Mouse (Mus musculus) intestine, postnatal 0 days (tissue): ENCODE results near the gene Med12l. TPM values are rescaled to one million over a fixed set of nuclear protein-coding genes. Genes with fewer than 3 reads are reported as not detected.
"Not testable (repeated sequence)": the region's sequence is repeated elsewhere in the genome, so short reads cannot be mapped to it uniquely, and the experiment has no call there.

Source experiments
- ATAC-seq: fragments of 200-750 bp; cut with Nextera tagmentation; 2 replicates; pipeline ENCODE4 v1.8.0; 2017; ENCODE audit warnings: mild to moderate bottlenecking, moderate TSS enrichment, moderate library complexity
- H3K27ac ChIP-seq: fragments of 300-500 bp; sonication (generic); 2 replicates; pipeline ENCODE4 v1.5.1; 2014; ENCODE audit warnings: mild to moderate bottlenecking, low read depth, low read length, moderate library complexity
- H3K27me3 ChIP-seq: fragments of 300-500 bp; sonication (generic); replicated peaks from 2 replicates; pipeline ENCODE4 v1.6.1; 2014; ENCODE audit warnings: low read length, mixed read lengths; ENCODE audit not compliant: control insufficient read depth, insufficient read depth
- H3K36me3 ChIP-seq: fragments of 300-500 bp; sonication (generic); 2 replicates; pipeline ENCODE4 v1.6.1; 2014; ENCODE audit warnings: mild to moderate bottlenecking, moderate library complexity; ENCODE audit not compliant: control insufficient read depth, insufficient read depth
- H3K4me1 ChIP-seq: fragments of 300-500 bp; sonication (generic); replicated peaks from 2 replicates; pipeline ENCODE4 v1.6.1; 2014; ENCODE audit warnings: antibody characterized with exemption, low read length, mixed read lengths; ENCODE audit not compliant: control insufficient read depth, insufficient read depth
- H3K4me2 ChIP-seq: fragments of 300-500 bp; sonication (generic); replicated peaks from 2 replicates; pipeline ENCODE4 v1.6.1; 2014; ENCODE audit warnings: low read depth, mild to moderate bottlenecking, moderate library complexity
- H3K4me3 ChIP-seq: fragments of 300-500 bp; sonication (generic); 2 replicates; pipeline ENCODE4 v1.5.1; 2014; ENCODE audit warnings: low read depth, low read length
- H3K9ac ChIP-seq: fragments of 300-500 bp; sonication (generic); 2 replicates; pipeline ENCODE4 v1.6.1; 2014; ENCODE audit warnings: mild to moderate bottlenecking, low read depth, low read length
- H3K9me3 ChIP-seq: fragments of 300-500 bp; sonication (generic); 2 replicates; pipeline ENCODE4 v1.6.1; 2016; ENCODE audit warnings: mixed run types; ENCODE audit not compliant: control insufficient read depth
- CTCF ChIP-seq: sonication (generic); IDR thresholded peaks from 2 replicates; pipeline ENCODE4 v1.5.1; 2016; ENCODE audit warnings: low read depth, mild to moderate bottlenecking, control low read depth, antibody characterized with exemption, moderate library complexity
- WGBS: fragments of 180-500 bp; shearing (Covaris S2); extraction: QIAGEN DNeasy Blood & Tissue Kit; methylation state at CpG from one replicate; pipeline ENCODE4 v1.1.7; 2014; 5-methylcytosine and 5-hydroxymethylcytosine counted together
- polyA plus RNA-seq: library from polyadenylated mRNA; unstranded; fragments of >200 nt; fragmentation: Nextera tagmentation; extraction: Ambion mirVana; gene quantifications from 2 replicates; pipeline ENCODE4 v1.2.1, GENCODE M21; 2015

The Med12l gene
- polyA plus RNA-seq, 1 experiment from 2014 or later, result 0.42 TPM

- Histone ChIP-seq H3K4me3 (no peak overlapping the region), H3K27ac (no peak overlapping the region), H3K9ac (no peak overlapping the region), H3K36me3 (no peaks in the 10 kb centered on the region), H3K27me3 (no peaks in the 10 kb centered on the region), H3K9me3 (no peaks in the 10 kb centered on the region), H3K4me1 (no peaks in the 10 kb centered on the region), H3K4me2 (no peak overlapping the region)
- no peak for ATAC-seq
- TF ChIP-seq CTCF, result no peak
- WGBS, result 58% methylated on average over 5 of the region's 5 CpGs
Observed at GRCm38 (mm10) chr3:59062141-59062540, 56.5 kb downstream of the Med12l start.

DNA sequence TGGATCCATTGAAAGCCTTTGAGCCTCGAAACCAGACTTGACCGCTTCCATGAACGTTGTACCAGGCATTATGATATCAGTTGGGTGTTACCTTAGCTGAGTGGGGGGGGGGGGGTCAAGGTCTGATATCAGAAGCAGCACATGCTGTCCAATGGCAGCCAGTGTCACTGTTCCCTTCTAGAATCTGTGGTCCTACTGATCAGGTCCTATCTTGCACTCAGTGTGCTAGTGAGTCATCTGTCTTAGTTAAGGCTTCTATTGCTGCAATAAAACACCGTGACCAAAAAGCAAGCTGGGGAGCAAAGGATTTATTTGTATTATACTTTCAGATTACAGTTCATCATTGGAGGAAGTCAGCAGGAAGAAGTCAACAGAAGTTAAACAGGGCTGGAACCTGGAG, 57.8 kb downstream of the Med12l start:
- H3K4me3 ChIP-seq, result no peak overlapping the region
- no peaks in the 10 kb centered on the region for H3K9me3 ChIP-seq
- no peaks in the 10 kb centered on the region for H3K36me3 ChIP-seq
- no peak overlapping the region for H3K9ac ChIP-seq
- H3K4me1 ChIP-seq, result no peaks in the 10 kb centered on the region
- H3K27ac ChIP-seq, result no peak overlapping the region
- no peak for TF ChIP-seq CTCF
- no peaks in the 10 kb centered on the region for H3K27me3 ChIP-seq
- H3K4me2 ChIP-seq, result no peak overlapping the region
- 48% methylated on average over 4 of the region's 4 CpGs for WGBS
- peak; percentile 95 for ATAC-seq

- TF ChIP-seq CTCF, result no peak
- Histone ChIP-seq H3K9ac (no peak overlapping the region), H3K4me3 (no peak overlapping the region), H3K4me2 (no peak overlapping the region), H3K36me3 (no peaks in the 10 kb centered on the region), H3K27me3 (no peaks in the 10 kb centered on the region), H3K9me3 (no peaks in the 10 kb centered on the region), H3K4me1 (no peaks in the 10 kb centered on the region), H3K27ac (no peak overlapping the region)
- no peak for ATAC-seq
- WGBS, result 75% methylated on average over 3 of the region's 3 CpGs
Observed at GRCm38 (mm10) chr3:59065937-59066336, 60.3 kb downstream of the Med12l start.

DNA sequence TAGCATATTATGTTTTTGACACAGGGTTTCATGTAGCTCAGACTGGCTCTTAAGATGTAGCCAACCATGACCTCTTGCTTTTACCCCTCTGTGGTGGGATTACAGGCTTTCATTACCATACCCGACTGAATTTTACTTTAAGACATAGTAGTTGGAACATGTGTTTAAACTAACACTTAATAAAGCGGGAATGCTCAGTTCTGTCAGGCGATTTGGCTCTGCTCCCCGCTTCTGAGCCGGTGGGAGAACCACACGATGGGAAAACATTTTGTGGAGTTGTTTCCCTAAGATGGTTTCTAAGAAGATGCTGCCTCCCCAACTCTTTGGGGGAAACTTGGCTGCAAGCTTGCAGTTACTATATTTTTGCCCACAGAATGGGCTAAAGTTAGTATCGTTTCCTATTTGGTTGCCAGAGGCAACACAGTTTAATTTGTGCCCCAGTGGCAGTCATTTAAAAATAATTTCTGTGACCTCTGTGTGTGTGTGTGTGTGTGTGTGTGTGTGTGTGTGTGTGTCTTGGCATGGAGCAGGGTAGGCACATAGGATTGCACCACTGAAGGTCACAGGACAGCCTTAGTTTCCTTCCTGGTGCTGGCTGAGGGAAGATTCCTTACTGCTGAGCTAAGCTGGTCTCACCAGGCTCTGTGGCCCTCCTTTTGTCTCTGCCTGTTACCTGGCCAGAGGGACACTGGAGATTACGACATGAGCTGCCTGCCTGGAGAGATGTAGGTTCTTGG, 61.1 kb downstream of the Med12l start:
- no peak for TF ChIP-seq CTCF
- Histone ChIP-seq H3K27ac (no peak overlapping the region), H3K9ac (no peak overlapping the region), H3K36me3 (no peaks in the 10 kb centered on the region), H3K4me2 (no peak overlapping the region), H3K27me3 (no peaks in the 10 kb centered on the region), H3K4me3 (no peak overlapping the region), H3K9me3 (no peaks in the 10 kb centered on the region), H3K4me1 (no peaks in the 10 kb centered on the region)
- WGBS, result 72% methylated on average over 8 of the region's 8 CpGs
- no peak for ATAC-seq

DNA sequence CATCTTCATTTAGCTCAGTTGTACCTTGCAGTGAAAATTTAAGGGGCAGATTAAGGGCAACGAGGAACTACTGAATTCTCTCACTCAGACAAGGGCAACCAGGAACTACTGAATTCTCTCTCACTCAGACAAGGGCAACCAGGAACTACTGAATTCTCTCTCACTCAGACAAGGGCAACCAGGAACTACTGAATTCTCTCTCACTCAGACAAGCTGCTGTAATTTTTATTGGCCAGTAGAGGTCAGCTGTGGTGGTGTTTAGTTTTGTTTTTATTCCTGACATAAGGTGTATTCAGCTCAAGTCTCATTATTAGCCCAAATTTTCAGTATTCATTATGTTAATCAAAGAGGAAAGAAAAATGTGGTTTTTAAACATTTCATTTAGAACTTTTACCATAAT, 63.4 kb downstream of the Med12l start:
- not testable (repeated sequence) for H3K36me3 ChIP-seq, ATAC-seq, H3K9me3 ChIP-seq, H3K4me3 ChIP-seq, H3K27ac ChIP-seq, H3K27me3 ChIP-seq, H3K9ac ChIP-seq, H3K4me1 ChIP-seq, H3K4me2 ChIP-seq
- TF ChIP-seq CTCF, result peak; percentile 41
- 60% methylated on average over 1 of the region's 1 CpGs for WGBS

DNA sequence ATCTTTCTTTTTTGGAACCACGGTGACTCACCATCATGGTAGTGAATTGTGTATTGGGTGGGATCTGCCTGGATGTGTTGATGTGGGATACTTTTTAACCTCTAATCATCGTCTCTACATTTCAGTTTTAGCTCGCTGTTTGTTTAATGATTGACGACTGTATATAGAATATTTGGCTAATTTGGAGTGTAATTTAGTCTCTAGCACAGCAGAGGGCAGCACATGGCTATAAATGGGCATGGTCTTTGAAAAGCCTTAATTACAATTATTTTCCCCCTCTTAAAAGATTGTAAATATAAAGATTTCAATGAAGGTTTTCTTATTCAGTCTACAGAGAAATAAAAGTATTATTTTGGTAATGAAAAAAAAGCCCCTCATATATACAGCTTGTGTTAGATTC, 71.7 kb downstream of the Med12l start:
- Histone ChIP-seq H3K4me1 (0 out of 2 replicates have a peak, but pooled peaks cover 3% of the 10 kb centered on the region), H3K9me3 (no peaks in the 10 kb centered on the region), H3K27me3 (no peaks in the 10 kb centered on the region), H3K4me3 (no peak overlapping the region), H3K36me3 (no peaks in the 10 kb centered on the region), H3K4me2 (no peak overlapping the region), H3K9ac (no peak overlapping the region), H3K27ac (no peak overlapping the region)
- WGBS, result 35% methylated on average over 4 of the region's 4 CpGs
- no peak for ATAC-seq
- peak; percentile 66 for TF ChIP-seq CTCF
